Mouse (Mus musculus): ENCODE data around the gene Ssbp4. TPM values are rescaled to one million over a fixed set of nuclear protein-coding genes. Genes with fewer than 3 reads are reported as not detected.

The Ssbp4 gene
- polyA plus RNA-seq, 1 experiment = 193 TPM

DNA sequence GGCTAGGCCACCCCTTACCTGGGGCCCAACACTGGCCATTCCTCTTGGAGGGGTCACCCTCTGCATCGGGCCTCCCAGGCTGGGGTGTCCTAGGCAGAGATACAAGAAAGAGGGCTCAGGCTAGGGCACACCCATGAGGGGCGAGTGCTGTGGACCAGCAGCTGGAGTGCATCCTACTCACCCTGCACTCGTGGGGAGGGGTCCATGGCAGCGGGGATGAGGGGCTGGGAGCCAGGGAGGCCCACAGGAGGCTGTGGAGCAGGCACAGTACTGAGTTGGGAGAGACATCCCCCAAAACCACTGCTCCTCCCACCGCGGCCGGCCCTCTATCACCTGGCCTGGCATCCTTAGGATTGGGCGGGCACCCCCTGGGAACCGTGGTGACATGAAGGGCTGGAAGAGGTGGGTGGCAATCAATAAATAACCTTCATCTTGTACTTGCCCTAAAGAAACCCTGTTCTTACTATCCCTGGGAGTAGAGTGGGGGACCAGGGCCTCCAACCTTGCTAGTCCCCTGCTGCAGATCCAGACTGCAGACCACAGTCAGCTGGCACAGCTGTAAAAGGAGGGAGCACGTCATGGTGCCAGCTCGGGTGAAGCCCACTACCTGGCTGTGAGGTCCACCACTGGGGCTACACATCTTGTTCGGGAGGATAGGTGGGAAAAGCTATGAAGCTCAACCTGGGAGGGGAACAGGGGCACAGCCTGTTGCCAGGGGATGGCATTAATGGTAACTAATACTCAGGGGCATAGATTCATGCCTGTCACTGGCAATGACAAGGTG, 9.0 kb downstream of the Ssbp4 start:
- TF ChIP-seq MYOD1 (IDR thresholded peaks at IDR 0.05; ENCODE audit: control insufficient read depth, insufficient read length, low read depth) (no peak), CEBPB (IDR thresholded peaks at IDR 0.05; ENCODE audit: low read depth) (no peak), USF1 (IDR thresholded peaks at IDR 0.05; ENCODE audit: low read depth) (no peak), MYOG (IDR thresholded peaks at IDR 0.05; ENCODE audit: control insufficient read depth, extremely low read depth, insufficient read length) (no peak), CTCF (IDR thresholded peaks at IDR 0.05; ENCODE audit: control insufficient read depth, insufficient read depth, insufficient read length) (no peak), FOSL1 (IDR thresholded peaks at IDR 0.05; ENCODE audit: insufficient read depth, low read length, poor library complexity, severe bottlenecking) (no peak), MAX (IDR thresholded peaks at IDR 0.05) (no peak)
- H3ac ChIP-seq (ENCODE audit: control insufficient read depth, insufficient read length, low read depth) = no peak overlapping the region
- H3K79me3 ChIP-seq (ENCODE audit: low read depth) = peaks cover 5% of the 10 kb centered on the region
- peaks cover 46% of the 10 kb centered on the region for H3K36me3 ChIP-seq (ENCODE audit: control insufficient read depth, insufficient read depth)
- no peaks in the 10 kb centered on the region for H3K27me3 ChIP-seq (ENCODE audit: control insufficient read depth, insufficient read depth, insufficient read length)
- H3K4me3 ChIP-seq (ENCODE audit: insufficient read depth, poor library complexity, severe bottlenecking) = no peak overlapping the region
- peaks cover 9% of the 10 kb centered on the region for H3K79me2 ChIP-seq (ENCODE audit: control insufficient read depth, insufficient read depth)

DNA sequence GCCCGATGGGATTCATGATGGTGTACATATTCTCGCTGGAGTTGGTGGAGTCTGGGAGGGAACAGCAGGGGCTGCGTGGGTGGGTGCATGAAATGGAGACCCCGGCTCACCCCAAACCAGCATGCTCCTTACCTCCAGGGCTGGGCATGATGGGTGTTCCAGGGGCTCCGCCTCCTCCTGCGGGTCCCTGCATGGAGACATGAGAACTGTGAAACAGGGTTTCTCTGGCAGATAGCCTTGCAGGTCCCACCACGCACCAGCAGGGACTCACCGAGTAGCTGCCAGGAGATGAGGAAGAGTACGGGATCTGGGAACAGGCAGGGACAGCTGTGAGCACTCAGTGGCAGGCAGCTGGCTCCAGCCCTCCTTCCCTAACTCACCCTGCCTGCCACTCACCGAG, 9.9 kb downstream of the Ssbp4 start:
- H3K27me3 ChIP-seq (ENCODE audit: control insufficient read depth, insufficient read depth, insufficient read length) = no peaks in the 10 kb centered on the region
- no peak for TF ChIP-seq MAX (IDR thresholded peaks at IDR 0.05)
- TF ChIP-seq CTCF (IDR thresholded peaks at IDR 0.05; ENCODE audit: control insufficient read depth, insufficient read depth, insufficient read length) = no peak
- peaks cover 46% of the 10 kb centered on the region for H3K36me3 ChIP-seq (ENCODE audit: control insufficient read depth, insufficient read depth)
- no peak overlapping the region for H3ac ChIP-seq (ENCODE audit: control insufficient read depth, insufficient read length, low read depth)
- H3K79me3 ChIP-seq (ENCODE audit: low read depth) = peaks cover 5% of the 10 kb centered on the region
- no peak overlapping the region for H3K4me3 ChIP-seq (ENCODE audit: insufficient read depth, poor library complexity, severe bottlenecking)
- H3K79me2 ChIP-seq (ENCODE audit: control insufficient read depth, insufficient read depth) = no peaks in the 10 kb centered on the region

DNA sequence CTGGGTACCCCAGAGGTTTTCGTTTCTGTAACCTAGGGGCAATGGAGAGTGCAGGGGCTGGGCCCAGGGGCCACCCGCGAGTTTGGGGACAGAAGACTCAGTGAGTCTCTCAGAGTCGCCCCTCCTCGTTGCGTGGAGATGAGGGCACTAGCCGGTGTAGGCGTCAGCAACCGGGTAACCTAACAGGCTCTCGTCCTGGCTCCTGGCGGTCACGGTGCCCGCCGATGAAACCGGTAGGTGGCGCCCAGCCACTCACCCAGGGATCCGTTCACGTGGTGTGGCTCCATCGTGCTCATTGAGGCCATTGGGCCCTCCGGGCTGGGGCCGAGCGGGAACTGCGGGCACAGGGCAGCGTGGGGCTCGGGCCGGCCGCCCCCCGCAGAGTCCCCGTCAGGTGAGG, 10.4 kb downstream of the Ssbp4 start:
- H3ac ChIP-seq (ENCODE audit: control insufficient read depth, insufficient read length, low read depth) = no peak overlapping the region
- no peaks in the 10 kb centered on the region for H3K27me3 ChIP-seq (ENCODE audit: control insufficient read depth, insufficient read depth, insufficient read length)
- H3K79me3 ChIP-seq (ENCODE audit: low read depth) = peaks cover 5% of the 10 kb centered on the region
- H3K4me3 ChIP-seq (ENCODE audit: insufficient read depth, poor library complexity, severe bottlenecking) = no peak overlapping the region
- H3K79me2 ChIP-seq (ENCODE audit: control insufficient read depth, insufficient read depth) = no peaks in the 10 kb centered on the region
- peaks cover 46% of the 10 kb centered on the region for H3K36me3 ChIP-seq (ENCODE audit: control insufficient read depth, insufficient read depth)
- TF ChIP-seq CTCF (IDR thresholded peaks at IDR 0.05; ENCODE audit: control insufficient read depth, insufficient read depth, insufficient read length) = no peak
- TF ChIP-seq MYOG (IDR thresholded peaks at IDR 0.05; ENCODE audit: control insufficient read depth, extremely low read depth, insufficient read length) = no peak
- no peak for TF ChIP-seq FOSL1 (IDR thresholded peaks at IDR 0.05; ENCODE audit: insufficient read depth, low read length, poor library complexity, severe bottlenecking)
- TF ChIP-seq CEBPB (IDR thresholded peaks at IDR 0.05; ENCODE audit: low read depth) = no peak
- no peak for TF ChIP-seq MAX (IDR thresholded peaks at IDR 0.05)

DNA sequence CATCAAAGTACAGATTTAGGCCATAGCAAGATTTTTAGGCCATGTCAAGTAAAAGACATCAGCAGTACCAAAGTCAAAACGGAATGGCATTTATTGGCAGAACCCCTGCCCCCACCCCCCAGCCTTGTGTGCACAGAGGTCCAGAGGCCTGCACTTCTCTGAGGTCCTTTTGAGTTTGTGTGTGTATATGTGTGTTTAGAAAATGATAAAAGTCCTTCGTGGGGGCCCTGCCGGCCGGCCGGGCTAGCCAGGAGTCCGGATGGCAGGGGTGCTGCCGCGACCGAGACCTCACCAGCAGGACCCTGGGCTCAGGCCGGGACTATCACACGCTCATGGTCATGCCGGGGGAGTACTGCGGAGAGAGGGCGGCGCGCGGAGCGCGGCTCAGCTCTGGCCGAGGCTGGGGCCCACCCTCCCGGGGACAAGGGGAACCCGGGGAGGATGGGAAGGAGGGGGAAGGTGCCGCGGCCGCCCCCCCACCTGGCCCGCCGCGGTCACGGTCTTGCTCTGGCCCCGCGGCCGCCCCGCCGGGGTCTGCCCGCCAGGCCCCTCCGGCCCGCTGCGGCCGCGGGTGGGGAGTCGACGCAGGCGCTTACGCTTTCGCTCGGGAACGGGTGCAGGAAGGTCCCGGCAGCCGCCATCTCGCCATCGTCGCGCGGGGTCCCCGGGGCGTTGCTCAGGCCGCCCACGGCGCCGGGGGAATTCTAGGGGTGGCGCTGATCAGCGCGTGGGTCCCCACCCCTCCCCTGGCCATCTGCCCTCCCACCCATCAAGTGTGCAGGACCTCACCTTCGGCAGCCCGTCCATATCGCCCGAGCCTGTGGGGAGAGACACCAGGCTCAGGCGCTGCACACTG, 11.0 kb downstream of the Ssbp4 start:
- Histone ChIP-seq H3K79me3 (ENCODE audit: low read depth) (peaks cover 1% of the 10 kb centered on the region), H3K27me3 (ENCODE audit: control insufficient read depth, insufficient read depth, insufficient read length) (no peaks in the 10 kb centered on the region), H3K36me3 (ENCODE audit: control insufficient read depth, insufficient read depth) (peaks cover 41% of the 10 kb centered on the region), H3K79me2 (ENCODE audit: control insufficient read depth, insufficient read depth) (no peaks in the 10 kb centered on the region), H3K4me3 (ENCODE audit: insufficient read depth, poor library complexity, severe bottlenecking) (no peak overlapping the region), H3ac (ENCODE audit: control insufficient read depth, insufficient read length, low read depth) (no peak overlapping the region)
- no peak for TF ChIP-seq USF1 (IDR thresholded peaks at IDR 0.05; ENCODE audit: low read depth)
- TF ChIP-seq CEBPB (IDR thresholded peaks at IDR 0.05; ENCODE audit: low read depth) = no peak
- TF ChIP-seq MAX (IDR thresholded peaks at IDR 0.05) = no peak
- TF ChIP-seq MYOG (IDR thresholded peaks at IDR 0.05; ENCODE audit: control insufficient read depth, extremely low read depth, insufficient read length) = no peak
- no peak for TF ChIP-seq CTCF (IDR thresholded peaks at IDR 0.05; ENCODE audit: control insufficient read depth, insufficient read depth, insufficient read length)
- no peak for TF ChIP-seq FOSL1 (IDR thresholded peaks at IDR 0.05; ENCODE audit: insufficient read depth, low read length, poor library complexity, severe bottlenecking)
- TF ChIP-seq MYOD1 (IDR thresholded peaks at IDR 0.05; ENCODE audit: control insufficient read depth, insufficient read length, low read depth) = no peak

DNA sequence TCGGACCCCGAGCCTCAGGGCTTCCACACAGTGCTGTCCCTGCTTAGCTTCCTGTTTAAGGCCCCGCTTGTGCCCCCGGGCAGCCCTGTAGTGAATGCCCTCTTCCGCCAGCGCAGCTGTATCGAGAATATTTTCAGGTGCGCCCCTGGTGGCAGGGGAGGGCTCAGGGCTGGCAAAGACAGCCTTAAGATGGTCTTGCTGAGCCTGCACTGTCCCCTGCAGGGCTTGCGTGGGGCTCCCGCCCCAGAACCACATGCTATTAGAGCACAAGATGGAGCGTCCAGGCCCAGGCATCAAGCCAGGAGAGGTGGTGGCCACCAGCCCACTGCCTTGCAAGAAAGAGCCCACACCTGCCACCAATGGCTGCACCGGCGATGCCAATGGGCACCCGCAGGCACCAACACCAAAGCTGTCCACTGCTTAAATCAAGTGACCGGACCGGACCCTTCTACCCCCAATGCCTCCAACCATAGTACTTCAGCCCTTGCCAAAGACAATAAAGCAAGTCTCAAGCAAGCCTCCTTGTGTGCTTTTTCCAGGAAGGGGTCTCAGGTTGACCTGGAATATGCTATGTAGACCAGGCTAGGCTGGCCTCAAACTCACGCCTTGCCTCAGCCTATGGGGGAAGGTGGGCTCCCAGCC, 11.8 kb downstream of the Ssbp4 start:
- peaks cover 1% of the 10 kb centered on the region for H3K79me3 ChIP-seq (ENCODE audit: low read depth)
- H3K27me3 ChIP-seq (ENCODE audit: control insufficient read depth, insufficient read depth, insufficient read length) = no peaks in the 10 kb centered on the region
- H3K4me3 ChIP-seq (ENCODE audit: insufficient read depth, poor library complexity, severe bottlenecking) = no peak overlapping the region
- H3K79me2 ChIP-seq (ENCODE audit: control insufficient read depth, insufficient read depth) = no peaks in the 10 kb centered on the region
- H3K36me3 ChIP-seq (ENCODE audit: control insufficient read depth, insufficient read depth) = peaks cover 41% of the 10 kb centered on the region
- TF ChIP-seq FOSL1 (IDR thresholded peaks at IDR 0.05; ENCODE audit: insufficient read depth, low read length, poor library complexity, severe bottlenecking) (no peak), CEBPB (IDR thresholded peaks at IDR 0.05; ENCODE audit: low read depth) (no peak), USF1 (IDR thresholded peaks at IDR 0.05; ENCODE audit: low read depth) (no peak), MAX (IDR thresholded peaks at IDR 0.05) (no peak), MYOG (IDR thresholded peaks at IDR 0.05; ENCODE audit: control insufficient read depth, extremely low read depth, insufficient read length) (no peak), MYOD1 (IDR thresholded peaks at IDR 0.05; ENCODE audit: control insufficient read depth, insufficient read length, low read depth) (no peak), CTCF (IDR thresholded peaks at IDR 0.05; ENCODE audit: control insufficient read depth, insufficient read depth, insufficient read length) (no peak)
- no peak overlapping the region for H3ac ChIP-seq (ENCODE audit: control insufficient read depth, insufficient read length, low read depth)

Measured in C2C12 (cell line).